Mouse (Mus musculus): ENCODE data around the gene Ampd1. TPM values are rescaled to one million over a fixed set of nuclear protein-coding genes. Genes with fewer than 3 reads are reported as not detected.
A peak's percentile ranks its signal among the peaks of the same experiment; 100 is the strongest.

The Ampd1 gene
- not detected in 2 replicates for polyA plus RNA-seq (2016; fragmentation: Nextera tagmentation; extraction: Ambion mirVana)

GRCm38 (mm10) chr3:103073771-103074170 is at the start of gene Ampd1:
Ampd1 (plus strand) TSS chr3:103074014.
- H3K36me3 ChIP-seq (replicated peaks) = peaks cover 7% of the 10 kb centered on the region
- H3K4me2 ChIP-seq = no peak within 1 kb of the TSS
- H3K27me3 ChIP-seq = no peaks in the 10 kb centered on the region
- no peak within 1 kb of the TSS for H3K27ac ChIP-seq
- no peaks in the 10 kb centered on the region for H3K9me3 ChIP-seq
- ATAC-seq (ENCODE audit: low FRiP score) = no peak
- no peaks in the 10 kb centered on the region for H3K4me1 ChIP-seq
- WGBS = 78% methylated on average over 5 of the region's 5 CpGs
- H3K4me3 ChIP-seq (replicated peaks) = no peak within 1 kb of the TSS
- no peak within 1 kb of the TSS for H3K9ac ChIP-seq

- Histone ChIP-seq H3K9ac (no peak overlapping the region), H3K36me3 (replicated peaks) (peaks cover 32% of the 10 kb centered on the region), H3K4me3 (replicated peaks) (no peak overlapping the region), H3K27me3 (no peaks in the 10 kb centered on the region), H3K4me1 (peaks cover 13% of the 10 kb centered on the region), H3K27ac (no peak overlapping the region), H3K9me3 (no peaks in the 10 kb centered on the region), H3K4me2 (no peak overlapping the region)
- ATAC-seq (ENCODE audit: low FRiP score) = no peak
- 90% methylated on average over 1 of the region's 1 CpGs for WGBS
These were observed 47.6 kb upstream of the Ampd1 start for GRCm38 (mm10) chr3:103026174-103026573.

DNA sequence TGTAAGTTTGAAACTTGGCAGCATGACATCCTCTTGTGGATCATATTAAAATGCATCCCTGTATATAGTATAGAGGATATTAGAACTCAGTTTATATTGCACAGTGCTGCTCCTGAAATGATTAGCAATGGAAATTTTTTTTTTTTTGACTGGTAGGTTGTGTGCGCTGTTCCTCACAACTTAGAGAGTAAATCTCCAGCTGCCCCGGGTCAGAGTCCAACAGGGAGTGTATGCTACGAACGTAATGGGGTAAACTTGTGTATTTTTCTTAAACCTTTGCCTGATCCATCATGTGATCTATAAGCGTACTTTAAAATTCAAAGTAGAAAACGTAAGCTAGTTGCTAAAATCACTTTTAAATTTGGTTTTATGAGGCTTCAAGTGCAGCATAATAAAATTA is 33.5 kb upstream of the Ampd1 start:
- Histone ChIP-seq H3K4me1 (no peaks in the 10 kb centered on the region), H3K9me3 (no peaks in the 10 kb centered on the region), H3K4me3 (replicated peaks) (no peak overlapping the region), H3K9ac (no peak overlapping the region), H3K27me3 (no peaks in the 10 kb centered on the region), H3K4me2 (no peak overlapping the region), H3K27ac (no peak overlapping the region), H3K36me3 (replicated peaks) (peaks cover 62% of the 10 kb centered on the region)
- 97% methylated on average over 6 of the region's 6 CpGs for WGBS
- no peak for ATAC-seq (ENCODE audit: low FRiP score)

DNA sequence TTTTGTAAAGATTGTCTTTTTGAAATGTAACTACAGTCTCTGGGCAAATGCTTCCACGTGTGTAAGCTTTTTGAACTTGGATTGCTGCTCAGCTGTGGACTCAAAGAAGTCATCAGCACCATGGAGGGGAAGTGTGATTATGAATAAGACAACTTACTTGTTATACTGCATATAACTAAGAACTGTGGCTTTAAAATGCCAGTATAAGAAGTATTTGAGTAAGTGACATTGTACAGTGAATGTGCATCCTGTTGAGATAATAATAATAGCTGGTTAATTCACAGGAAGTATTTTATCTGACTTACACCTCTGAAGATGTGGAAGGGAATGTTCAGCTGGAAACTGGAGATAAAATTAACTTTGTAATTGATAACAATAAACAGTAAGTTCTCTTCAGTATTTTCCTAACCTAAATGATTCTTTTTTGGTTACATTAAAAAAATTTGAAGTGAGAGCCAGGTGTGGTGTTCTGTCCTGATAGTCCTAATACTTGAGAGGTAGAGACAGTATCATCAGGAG is 32.9 kb upstream of the Ampd1 start:
- no peak overlapping the region for H3K4me2 ChIP-seq
- peaks cover 67% of the 10 kb centered on the region for H3K36me3 ChIP-seq (replicated peaks)
- H3K27me3 ChIP-seq = no peaks in the 10 kb centered on the region
- H3K4me1 ChIP-seq = no peaks in the 10 kb centered on the region
- no peak overlapping the region for H3K9ac ChIP-seq
- ATAC-seq (ENCODE audit: low FRiP score) = no peak
- 87% methylated on average over 1 of the region's 1 CpGs for WGBS
- no peak overlapping the region for H3K4me3 ChIP-seq (replicated peaks)
- H3K27ac ChIP-seq = no peak overlapping the region
- no peaks in the 10 kb centered on the region for H3K9me3 ChIP-seq

- 91% methylated on average over 5 of the region's 5 CpGs for WGBS
- H3K36me3 ChIP-seq (replicated peaks) = peaks cover 64% of the 10 kb centered on the region
These were observed 17.7 kb upstream of the Ampd1 start for GRCm38 (mm10) chr3:103056016-103056595.

DNA sequence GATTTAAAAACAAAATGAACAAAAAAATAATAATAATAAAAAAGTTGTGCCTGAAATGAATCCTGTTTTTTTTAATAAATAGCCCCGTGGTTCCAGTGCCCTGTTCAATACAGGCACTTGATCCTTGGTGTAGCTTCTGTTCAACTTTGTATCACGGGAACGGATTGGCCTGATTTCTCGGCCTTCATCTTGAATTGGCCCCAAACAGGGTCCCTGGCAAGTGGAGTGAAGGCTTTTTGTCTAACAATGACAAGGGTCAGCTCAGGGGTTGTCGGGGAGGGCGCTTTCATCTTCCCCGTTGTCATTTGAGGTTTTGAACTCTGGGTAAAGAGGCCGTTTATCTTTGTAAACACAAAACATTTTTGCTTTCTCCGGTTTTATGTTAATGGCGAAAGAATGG is 16.1 kb upstream of the Ampd1 start:
- Histone ChIP-seq H3K4me2 (peak overlapping the region; percentile 76), H3K9me3 (no peaks in the 10 kb centered on the region), H3K36me3 (replicated peaks) (peaks cover 65% of the 10 kb centered on the region), H3K9ac (peak overlapping the region; percentile 74; the same call in 1 of the 2 replicates), H3K27me3 (no peaks in the 10 kb centered on the region), H3K4me1 (peaks cover 4% of the 10 kb centered on the region), H3K4me3 (replicated peaks) (peak overlapping the region; percentile 78), H3K27ac (peak overlapping the region; percentile 96)
- WGBS = 0% methylated on average over 10 of the region's 10 CpGs
- peak; percentile 65 for ATAC-seq (ENCODE audit: low FRiP score)

More at GRCm38 (mm10) chr3:103056016-103056595, 17.7 kb upstream of the Ampd1 start:
- Histone ChIP-seq H3K9ac (no peak overlapping the region), H3K9me3 (no peaks in the 10 kb centered on the region), H3K27ac (no peak overlapping the region), H3K4me1 (peaks cover 4% of the 10 kb centered on the region), H3K27me3 (no peaks in the 10 kb centered on the region), H3K4me3 (replicated peaks) (no peak overlapping the region), H3K4me2 (no peak overlapping the region)
- ATAC-seq (ENCODE audit: low FRiP score) = no peak

GRCm38 (mm10) chr3:103058207-103059157 is 15.3 kb upstream of the Ampd1 start, which contains the start of gene Nras:
Nras (plus strand) TSS chr3:103058285.
- Histone ChIP-seq H3K27ac (peak within 1 kb of the TSS; percentile 96), H3K9ac (peak within 1 kb of the TSS; percentile 74), H3K36me3 (replicated peaks) (peaks cover 67% of the 10 kb centered on the region), H3K9me3 (no peaks in the 10 kb centered on the region), H3K27me3 (no peaks in the 10 kb centered on the region), H3K4me1 (peaks cover 4% of the 10 kb centered on the region), H3K4me2 (peak within 1 kb of the TSS; percentile 76), H3K4me3 (replicated peaks) (peak within 1 kb of the TSS; percentile 78)
- 4% methylated on average over 46 of the region's 46 CpGs for WGBS
- ATAC-seq (ENCODE audit: low FRiP score) = peak; percentile 99

DNA sequence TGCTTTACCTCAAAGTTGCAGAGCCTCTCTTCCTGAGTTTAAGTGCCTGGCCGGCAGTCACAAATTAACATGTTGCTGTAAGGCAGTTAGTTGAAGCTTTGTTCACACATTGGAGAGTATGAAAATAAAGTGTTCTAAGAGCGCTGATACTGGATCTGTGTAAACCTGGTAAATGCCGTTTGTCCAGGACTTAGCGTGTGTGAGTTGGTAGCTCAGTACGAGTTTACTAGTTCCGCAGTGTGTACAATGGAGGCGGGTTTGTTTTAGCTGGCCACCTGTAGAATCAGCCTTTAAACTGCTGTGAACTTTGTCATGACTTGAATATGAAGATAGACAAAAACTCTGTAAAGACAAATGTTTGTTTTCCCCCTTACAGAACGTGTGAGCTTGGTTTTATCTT is 6.9 kb upstream of the Ampd1 start:
- no peak overlapping the region for H3K4me2 ChIP-seq
- 93% methylated on average over 8 of the region's 8 CpGs for WGBS
- no peak overlapping the region for H3K9ac ChIP-seq
- H3K36me3 ChIP-seq (replicated peaks) = peaks cover 71% of the 10 kb centered on the region
- H3K27me3 ChIP-seq = no peaks in the 10 kb centered on the region
- H3K9me3 ChIP-seq = no peaks in the 10 kb centered on the region
- no peaks in the 10 kb centered on the region for H3K4me1 ChIP-seq
- H3K4me3 ChIP-seq (replicated peaks) = no peak overlapping the region
- H3K27ac ChIP-seq = no peak overlapping the region
- no peak for ATAC-seq (ENCODE audit: low FRiP score)

DNA sequence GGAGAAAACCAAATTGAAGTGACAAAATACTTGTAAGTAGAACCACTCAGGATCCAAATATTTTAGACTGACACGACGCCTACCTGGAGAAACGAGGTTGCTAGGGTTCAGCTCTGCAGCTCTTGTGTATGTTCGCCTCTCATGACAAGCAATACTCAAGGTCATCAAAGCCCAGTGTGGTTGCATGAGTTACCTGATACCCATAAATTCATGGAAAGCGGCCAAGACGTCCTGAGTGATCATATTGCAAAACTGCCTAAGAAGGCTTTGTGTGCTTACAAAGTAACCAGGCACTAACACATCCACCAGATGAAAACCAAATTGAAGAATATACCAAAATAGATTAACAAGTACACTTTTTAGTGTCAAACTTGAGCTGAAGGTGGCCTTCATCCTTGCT is 4.8 kb upstream of the Ampd1 start:
- Histone ChIP-seq H3K27me3 (no peaks in the 10 kb centered on the region), H3K9ac (no peak overlapping the region), H3K27ac (no peak overlapping the region), H3K4me1 (no peaks in the 10 kb centered on the region), H3K4me3 (replicated peaks) (no peak overlapping the region), H3K36me3 (replicated peaks) (peaks cover 51% of the 10 kb centered on the region), H3K9me3 (no peaks in the 10 kb centered on the region), H3K4me2 (no peak overlapping the region)
- 94% methylated on average over 6 of the region's 6 CpGs for WGBS
- ATAC-seq (ENCODE audit: low FRiP score) = no peak

DNA sequence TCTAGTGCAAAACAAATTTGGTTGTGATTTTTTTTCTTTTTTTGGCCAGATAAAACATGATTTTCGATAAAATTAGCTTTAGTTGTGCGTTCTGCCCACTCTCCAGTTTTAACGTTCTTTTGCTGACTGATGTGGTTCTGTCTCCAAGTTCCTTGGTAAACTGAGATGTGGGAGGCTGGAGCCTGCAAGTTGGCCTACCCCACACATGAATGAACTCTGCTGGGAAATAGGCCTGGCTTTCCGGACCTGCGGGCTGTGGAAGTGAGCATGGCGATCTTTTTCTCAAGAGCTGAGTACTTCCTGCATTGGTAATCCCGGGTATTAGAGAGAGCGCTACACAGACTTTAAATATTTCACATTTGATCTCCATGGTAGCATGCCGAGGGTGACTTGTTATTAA is 2.1 kb downstream of the Ampd1 start:
- Histone ChIP-seq H3K4me1 (no peaks in the 10 kb centered on the region), H3K4me2 (no peak overlapping the region), H3K9me3 (no peaks in the 10 kb centered on the region), H3K27ac (no peak overlapping the region), H3K4me3 (replicated peaks) (no peak overlapping the region), H3K27me3 (no peaks in the 10 kb centered on the region), H3K9ac (no peak overlapping the region), H3K36me3 (replicated peaks) (no peaks in the 10 kb centered on the region)
- WGBS = 91% methylated on average over 9 of the region's 9 CpGs
- no peak for ATAC-seq (ENCODE audit: low FRiP score)

DNA sequence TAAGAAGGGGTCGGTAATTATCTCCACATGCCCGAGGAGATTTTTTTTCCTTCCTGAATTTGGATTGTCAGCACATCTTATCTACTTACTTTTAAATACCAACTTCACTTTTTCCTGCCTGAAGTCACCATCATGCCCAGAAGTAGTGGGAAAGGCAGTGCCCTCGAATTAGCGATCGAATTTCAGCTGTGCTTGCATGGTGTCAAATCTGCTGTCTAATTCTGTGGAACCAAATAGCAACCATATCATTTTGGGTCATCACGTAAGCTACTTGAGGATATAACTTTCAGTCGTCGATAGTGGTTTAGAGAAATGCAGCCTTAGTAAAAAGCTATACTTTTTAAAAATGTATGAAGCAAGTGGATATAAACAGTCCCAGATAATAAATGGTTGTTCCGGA is 2.7 kb downstream of the Ampd1 start:
- Histone ChIP-seq H3K4me2 (no peak overlapping the region), H3K9me3 (no peaks in the 10 kb centered on the region), H3K27me3 (no peaks in the 10 kb centered on the region), H3K9ac (no peak overlapping the region), H3K4me3 (replicated peaks) (no peak overlapping the region), H3K36me3 (replicated peaks) (no peaks in the 10 kb centered on the region), H3K27ac (no peak overlapping the region), H3K4me1 (no peaks in the 10 kb centered on the region)
- WGBS = 94% methylated on average over 9 of the region's 9 CpGs
- ATAC-seq (ENCODE audit: low FRiP score) = no peak

DNA sequence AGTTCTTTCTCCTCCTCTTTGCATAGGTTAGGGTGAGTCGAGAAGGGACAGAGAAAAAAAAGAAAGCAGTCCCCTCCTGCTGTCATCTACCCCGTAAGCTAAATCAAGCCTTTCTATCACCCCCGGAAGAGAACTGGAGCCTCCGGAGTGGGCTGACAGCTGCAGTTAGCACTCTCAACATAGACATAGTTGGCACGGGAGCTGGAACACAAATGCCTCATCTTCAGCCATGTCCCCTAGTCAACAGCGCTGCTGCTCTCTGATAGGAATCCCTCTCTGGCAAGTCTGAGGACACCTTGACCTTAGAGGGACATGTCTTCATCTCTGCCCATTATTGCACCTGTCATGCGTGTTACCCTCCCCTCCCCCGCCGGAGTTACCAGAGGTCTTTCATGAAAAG is 5.5 kb downstream of the Ampd1 start:
- ATAC-seq (ENCODE audit: low FRiP score) = no peak
- no peaks in the 10 kb centered on the region for H3K27me3 ChIP-seq
- H3K36me3 ChIP-seq (replicated peaks) = no peaks in the 10 kb centered on the region
- WGBS = 91% methylated on average over 9 of the region's 9 CpGs
- H3K4me2 ChIP-seq = no peak overlapping the region
- H3K27ac ChIP-seq = no peak overlapping the region
- no peaks in the 10 kb centered on the region for H3K9me3 ChIP-seq
- H3K4me3 ChIP-seq (replicated peaks) = no peak overlapping the region
- no peak overlapping the region for H3K9ac ChIP-seq
- H3K4me1 ChIP-seq = no peaks in the 10 kb centered on the region
